Mouse (Mus musculus): Measurements from ENCODE around the gene Ssr1. TPM values are rescaled to one million over a fixed set of nuclear protein-coding genes. Genes with fewer than 3 reads are reported as not detected.

Gene Ssr1
- polyA plus RNA-seq, 1 experiment from 2014 or later: 85.8 TPM

DNA sequence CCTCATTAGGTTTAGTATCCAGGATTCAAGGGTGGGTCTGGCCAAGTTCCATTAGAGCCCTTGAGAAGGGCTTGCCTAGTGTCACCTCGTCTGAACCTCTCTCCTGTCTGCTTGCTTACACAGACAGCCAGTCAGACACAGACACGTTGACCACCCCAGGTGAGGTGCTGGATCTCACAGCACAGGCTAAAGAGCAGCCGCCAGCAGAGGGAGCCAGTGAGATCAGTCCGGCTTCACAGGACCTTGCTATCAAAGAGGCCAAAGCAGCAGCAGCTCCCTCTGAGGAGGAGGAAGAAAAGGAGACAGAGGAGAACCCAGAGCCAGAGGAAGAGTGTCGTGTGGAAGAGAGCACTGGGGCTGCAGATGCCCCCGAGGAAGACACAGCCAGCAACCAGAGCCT, 47.3 kb downstream of the Ssr1 start:
- no peaks in the 10 kb centered on the region for H3K9me3 ChIP-seq (ENCODE audit: control insufficient read depth, low read length)
- DNase-seq (ENCODE audit: low spot score) (peak; percentile 90), ATAC-seq (ENCODE audit: low FRiP score, low TSS enrichment) (peak; percentile 75)
- H3K4me3 ChIP-seq (ENCODE audit: low read depth, low read length): no peak overlapping the region
- WGBS: 18% methylated on average over 6 of the region's 6 CpGs
- no peak for TF ChIP-seq EP300 (optimal IDR thresholded peaks at IDR 0.05)
- TF ChIP-seq CTCF (IDR thresholded peaks at IDR 0.05; ENCODE audit: low read depth): peak; percentile 90
- H3K27me3 ChIP-seq (ENCODE audit: control insufficient read depth, insufficient read depth, low read length): no peaks in the 10 kb centered on the region
- no peak overlapping the region for H3K9ac ChIP-seq (ENCODE audit: low read length)
- H3K27ac ChIP-seq (replicated peaks): peak overlapping the region; percentile 30; the same call in 1 of the 2 replicates
- no peak overlapping the region for H3K4me2 ChIP-seq (replicated peaks; ENCODE audit: low read depth)
- H3K4me1 ChIP-seq (replicated peaks; ENCODE audit: control insufficient read depth, insufficient read depth): no peaks in the 10 kb centered on the region; the same call in 1 of the 2 replicates
- peaks cover 26% of the 10 kb centered on the region; the same call in 1 of the 2 replicates for H3K36me3 ChIP-seq (ENCODE audit: control insufficient read depth, insufficient read depth, low read length)

- no peak overlapping the region for H3K9ac ChIP-seq (ENCODE audit: low read length)
- DNase-seq (ENCODE audit: low spot score): no peak
- 78% methylated on average over 8 of the region's 8 CpGs for WGBS
- H3K36me3 ChIP-seq (ENCODE audit: control insufficient read depth, insufficient read depth, low read length): peaks cover 26% of the 10 kb centered on the region; the same call in 1 of the 2 replicates
- H3K4me3 ChIP-seq (ENCODE audit: low read depth, low read length): no peak overlapping the region
- no peaks in the 10 kb centered on the region for H3K27me3 ChIP-seq (ENCODE audit: control insufficient read depth, insufficient read depth, low read length)
- no peaks in the 10 kb centered on the region for H3K9me3 ChIP-seq (ENCODE audit: control insufficient read depth, low read length)
- no peak overlapping the region for H3K4me2 ChIP-seq (replicated peaks; ENCODE audit: low read depth)
- H3K4me1 ChIP-seq (replicated peaks; ENCODE audit: control insufficient read depth, insufficient read depth): peaks cover 2% of the 10 kb centered on the region; the same call in 1 of the 2 replicates
- no peak overlapping the region for H3K27ac ChIP-seq (replicated peaks)
- TF ChIP-seq EP300 (optimal IDR thresholded peaks at IDR 0.05) (no peak), CTCF (IDR thresholded peaks at IDR 0.05; ENCODE audit: low read depth) (no peak)
- ATAC-seq (ENCODE audit: low FRiP score, low TSS enrichment): no peak
Measured at GRCm38 (mm10) chr13:37945392-37945791, 48.6 kb downstream of the Ssr1 start.

DNA sequence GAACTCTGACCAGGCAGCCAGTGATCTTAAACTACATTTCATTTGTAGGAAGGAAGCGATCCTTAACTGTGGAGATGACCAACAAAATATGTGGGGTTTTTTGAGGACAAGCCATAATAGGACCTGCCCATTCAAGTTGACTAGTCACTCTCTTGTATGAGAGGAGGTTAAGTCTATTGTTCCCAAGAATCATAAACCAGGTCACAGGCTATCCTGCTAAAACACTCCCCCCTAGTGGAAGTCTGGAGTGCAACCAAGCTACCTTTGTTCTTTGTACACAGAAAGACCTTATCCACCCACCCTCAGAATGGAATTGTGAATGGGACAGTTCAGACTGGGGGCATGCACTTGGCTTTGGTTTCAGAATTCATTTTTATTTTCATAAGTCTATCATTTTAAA, 49.7 kb downstream of the Ssr1 start:
- Histone ChIP-seq H3K36me3 (ENCODE audit: control insufficient read depth, insufficient read depth, low read length) (peaks cover 22% of the 10 kb centered on the region; the same call in 1 of the 2 replicates), H3K4me3 (ENCODE audit: low read depth, low read length) (no peak overlapping the region), H3K9me3 (ENCODE audit: control insufficient read depth, low read length) (no peaks in the 10 kb centered on the region), H3K4me2 (replicated peaks; ENCODE audit: low read depth) (no peak overlapping the region), H3K27ac (replicated peaks) (no peak overlapping the region), H3K27me3 (ENCODE audit: control insufficient read depth, insufficient read depth, low read length) (no peaks in the 10 kb centered on the region), H3K4me1 (replicated peaks; ENCODE audit: control insufficient read depth, insufficient read depth) (peaks cover 2% of the 10 kb centered on the region; the same call in 1 of the 2 replicates), H3K9ac (ENCODE audit: low read length) (no peak overlapping the region)
- ATAC-seq (ENCODE audit: low FRiP score, low TSS enrichment) (no peak), DNase-seq (ENCODE audit: low spot score) (no peak)
- WGBS: 76% methylated on average over 1 of the region's 1 CpGs
- no peak for TF ChIP-seq EP300 (optimal IDR thresholded peaks at IDR 0.05)
- peak; percentile 80 for TF ChIP-seq CTCF (IDR thresholded peaks at IDR 0.05; ENCODE audit: low read depth)

DNA sequence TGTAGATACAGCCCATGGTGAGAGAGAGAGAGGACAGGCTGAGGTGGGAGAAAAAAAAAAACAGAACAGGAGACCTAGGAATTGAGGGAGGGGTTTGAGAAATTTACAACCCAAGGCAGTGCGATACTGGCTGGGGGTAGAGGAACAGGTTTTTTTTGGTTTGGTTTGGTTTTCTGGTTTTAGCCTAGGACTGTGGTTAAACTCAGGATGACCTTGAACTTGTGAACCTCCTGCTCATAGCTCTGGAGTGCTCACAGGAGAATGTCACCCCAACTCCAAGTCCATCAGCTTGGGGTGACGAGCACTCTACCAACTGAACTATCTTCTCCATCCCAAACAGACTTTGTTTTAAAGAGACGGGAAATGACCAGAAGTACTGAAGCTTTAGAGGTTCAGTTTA, 50.6 kb downstream of the Ssr1 start:
- 75% methylated on average over 3 of the region's 3 CpGs for WGBS
- Histone ChIP-seq H3K27ac (replicated peaks) (no peak overlapping the region), H3K4me2 (replicated peaks; ENCODE audit: low read depth) (no peak overlapping the region)

DNA sequence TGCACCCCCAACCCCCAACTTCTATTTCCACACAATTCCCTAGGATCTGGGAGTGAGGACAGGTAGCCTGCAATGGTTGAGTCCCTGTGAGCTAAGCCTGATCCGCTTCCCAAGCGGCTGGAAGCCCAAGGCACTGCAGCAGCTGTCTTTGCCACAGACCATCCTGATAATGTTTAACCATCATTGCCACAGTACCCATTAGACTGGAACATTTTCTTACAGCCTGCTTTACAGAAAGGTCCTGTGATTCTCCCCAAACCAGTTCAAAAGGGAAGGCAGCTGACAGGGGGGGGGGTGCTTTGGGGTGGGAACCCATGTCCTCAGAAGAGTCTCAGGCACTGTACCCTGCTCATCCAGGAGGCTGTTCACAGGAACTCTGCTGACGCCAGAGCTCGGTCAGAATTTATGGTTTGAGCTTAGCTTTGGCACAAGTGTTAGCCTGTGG, 51.1 kb downstream of the Ssr1 start:
- peaks cover 2% of the 10 kb centered on the region; the same call in 1 of the 2 replicates for H3K4me1 ChIP-seq (replicated peaks; ENCODE audit: control insufficient read depth, insufficient read depth)
- no peak for DNase-seq (ENCODE audit: low spot score)
- no peak overlapping the region for H3K9ac ChIP-seq (ENCODE audit: low read length)
- H3K4me2 ChIP-seq (replicated peaks; ENCODE audit: low read depth): no peak overlapping the region
- H3K27me3 ChIP-seq (ENCODE audit: control insufficient read depth, insufficient read depth, low read length): no peaks in the 10 kb centered on the region
- no peaks in the 10 kb centered on the region for H3K9me3 ChIP-seq (ENCODE audit: control insufficient read depth, low read length)
- H3K27ac ChIP-seq (replicated peaks): no peak overlapping the region
- H3K4me3 ChIP-seq (ENCODE audit: low read depth, low read length): no peak overlapping the region
- 49% methylated on average over 4 of the region's 4 CpGs for WGBS
- ATAC-seq (ENCODE audit: low FRiP score, low TSS enrichment): no peak
- TF ChIP-seq EP300 (optimal IDR thresholded peaks at IDR 0.05) (no peak), CTCF (IDR thresholded peaks at IDR 0.05; ENCODE audit: low read depth) (no peak)
- H3K36me3 ChIP-seq (ENCODE audit: control insufficient read depth, insufficient read depth, low read length): peaks cover 9% of the 10 kb centered on the region; the same call in 1 of the 2 replicates

More for the DNA sequence above, 50.6 kb downstream of the Ssr1 start:
- Histone ChIP-seq H3K9me3 (ENCODE audit: control insufficient read depth, low read length) (no peaks in the 10 kb centered on the region), H3K4me1 (replicated peaks; ENCODE audit: control insufficient read depth, insufficient read depth) (peaks cover 2% of the 10 kb centered on the region; the same call in 1 of the 2 replicates), H3K4me3 (ENCODE audit: low read depth, low read length) (no peak overlapping the region), H3K9ac (ENCODE audit: low read length) (no peak overlapping the region), H3K27me3 (ENCODE audit: control insufficient read depth, insufficient read depth, low read length) (no peaks in the 10 kb centered on the region), H3K36me3 (ENCODE audit: control insufficient read depth, insufficient read depth, low read length) (peaks cover 15% of the 10 kb centered on the region; the same call in 1 of the 2 replicates)
- ATAC-seq (ENCODE audit: low FRiP score, low TSS enrichment) (no peak), DNase-seq (ENCODE audit: low spot score) (no peak)
- no peak for TF ChIP-seq EP300 (optimal IDR thresholded peaks at IDR 0.05)
- no peak for TF ChIP-seq CTCF (IDR thresholded peaks at IDR 0.05; ENCODE audit: low read depth)
